Mouse (Mus musculus) neural tube, embryonic 13.5 days (tissue): ENCODE data around the gene Gm20498. TPM values are rescaled to one million over a fixed set of nuclear protein-coding genes. Genes with fewer than 3 reads are reported as not detected.
"Not testable (repeated sequence)": the region's sequence is repeated elsewhere in the genome, so short reads cannot be mapped to it uniquely, and the experiment has no call there.

Experiments used
- ATAC-seq: fragments of 200-750 bp; cut with Nextera tagmentation; 2 replicates; pipeline ENCODE4 v1.8.0; 2017; ENCODE audit warnings: low read depth, mild to moderate bottlenecking, moderate TSS enrichment, moderate library complexity
- H3K27ac ChIP-seq: fragments of 300-500 bp; sonication (generic); replicated peaks from 2 replicates; pipeline ENCODE4 v1.5.1; 2015; ENCODE audit warnings: moderate library complexity, mild to moderate bottlenecking, inconsistent platforms
- H3K27me3 ChIP-seq: fragments of 300-500 bp; sonication (generic); 2 replicates; pipeline ENCODE4 v1.6.1; 2015; ENCODE audit warnings: mild to moderate bottlenecking, inconsistent platforms
- H3K36me3 ChIP-seq: fragments of 300-500 bp; sonication (generic); 2 replicates; pipeline ENCODE4 v1.6.1; 2015; ENCODE audit warnings: mild to moderate bottlenecking, inconsistent platforms
- H3K4me1 ChIP-seq: fragments of 300-500 bp; sonication (generic); replicated peaks from 2 replicates; pipeline ENCODE4 v1.6.1; 2015; ENCODE audit warnings: inconsistent platforms
- H3K4me2 ChIP-seq: fragments of 300-500 bp; sonication (generic); 2 replicates; pipeline ENCODE4 v1.6.1; 2015; ENCODE audit warnings: inconsistent platforms, mild to moderate bottlenecking, moderate library complexity
- H3K4me3 ChIP-seq: fragments of 300-500 bp; sonication (generic); 2 replicates; pipeline ENCODE4 v1.5.1; 2015; ENCODE audit warnings: mild to moderate bottlenecking, inconsistent platforms
- H3K9ac ChIP-seq: fragments of 300-500 bp; sonication (generic); 2 replicates; pipeline ENCODE4 v1.6.1; 2015; ENCODE audit warnings: moderate library complexity, mild to moderate bottlenecking, inconsistent platforms
- H3K9me3 ChIP-seq: fragments of 300-500 bp; sonication (generic); 2 replicates; pipeline ENCODE4 v1.6.1; 2016; ENCODE audit warnings: inconsistent platforms
- WGBS: fragments of 180-500 bp; shearing (Covaris S2); methylation state at CpG from one replicate; pipeline ENCODE4 v1.1.7; 2015; 5-methylcytosine and 5-hydroxymethylcytosine counted together
- polyA plus RNA-seq: library from polyadenylated mRNA; unstranded; fragments of >200 nt; fragmentation: Nextera tagmentation; extraction: Ambion mirVana; gene quantifications from 2 replicates; pipeline ENCODE4 v1.2.1, GENCODE M21; 2015

Gene Gm20498
- polyA plus RNA-seq: 42.2 and 46.3 TPM in 2 replicates

DNA sequence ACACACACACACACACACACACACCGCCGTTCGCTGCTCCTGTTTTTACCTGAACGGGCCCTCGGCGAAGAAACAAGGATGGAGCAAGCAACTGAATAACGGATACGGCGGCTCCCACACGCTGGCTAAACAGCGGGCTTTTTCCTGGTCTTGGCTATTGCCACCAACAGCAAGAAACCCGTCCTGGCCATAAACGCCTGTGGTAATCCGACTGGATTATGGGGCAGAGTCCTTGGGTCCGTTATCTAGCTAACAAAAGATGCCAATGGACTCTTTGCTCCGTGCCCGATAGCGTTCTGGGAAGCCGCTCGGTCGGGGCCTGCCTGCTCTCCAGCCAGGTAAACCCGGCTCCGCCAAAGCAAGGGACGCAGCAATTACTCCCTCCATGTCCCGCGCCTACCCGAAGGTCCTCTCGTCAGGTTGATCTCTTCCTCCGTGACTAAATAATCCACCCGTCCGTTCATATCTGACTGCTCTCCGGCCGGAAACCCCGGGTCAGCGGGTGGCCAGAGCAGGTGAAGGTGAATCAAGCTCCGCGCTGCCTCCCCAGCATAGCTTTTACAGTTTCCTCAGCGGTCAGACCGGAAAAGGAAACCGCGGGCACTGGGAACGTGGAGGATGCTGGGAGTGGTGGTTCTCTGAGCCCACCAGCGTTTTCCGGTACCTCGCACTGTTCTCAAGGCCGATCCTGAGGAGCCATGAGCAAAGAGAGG is at the start of gene Gm20498, which contains the start of gene Synj2bp:
Gene Gm20498 (minus strand): TSS at position 590 of the 713 bp plus-strand sequence.
Gene Synj2bp (minus strand): TSS at position 596 of the 713 bp plus-strand sequence.
- peak; percentile 95 for ATAC-seq
- Histone ChIP-seq H3K4me2 (peak within 1 kb of the TSS; percentile 69), H3K27ac (peak within 1 kb of the TSS; percentile 81), H3K36me3 (no peaks in the 10 kb centered on the region), H3K4me3 (peak within 1 kb of the TSS; percentile 86), H3K4me1 (peaks cover 25% of the 10 kb centered on the region), H3K27me3 (no peaks in the 10 kb centered on the region), H3K9me3 (no peaks in the 10 kb centered on the region), H3K9ac (peak within 1 kb of the TSS; percentile 89)
- under 1% methylated on average over 46 of the region's 46 CpGs for WGBS

GRCm38 (mm10) chr12:81568374-81568773 is 35.7 kb upstream of the Gm20498 start, which contains the start of gene Adam21:
Gene Adam21, minus strand, starts transcription at chr12:81568474.
- Histone ChIP-seq H3K9ac (no peak within 1 kb of the TSS), H3K27me3 (no peaks in the 10 kb centered on the region), H3K4me2 (no peak within 1 kb of the TSS), H3K4me3 (no peak within 1 kb of the TSS), H3K4me1 (no peaks in the 10 kb centered on the region), H3K27ac (no peak within 1 kb of the TSS), H3K9me3 (no peaks in the 10 kb centered on the region), H3K36me3 (peaks cover 23% of the 10 kb centered on the region)
- WGBS: 95% methylated on average over 1 of the region's 1 CpGs
- no peak for ATAC-seq

- Histone ChIP-seq H3K4me1 (no peaks in the 10 kb centered on the region), H3K4me2 (no peak overlapping the region), H3K9ac (no peak overlapping the region), H3K36me3 (peaks cover 19% of the 10 kb centered on the region), H3K9me3 (no peaks in the 10 kb centered on the region), H3K27me3 (no peaks in the 10 kb centered on the region), H3K27ac (no peak overlapping the region), H3K4me3 (no peak overlapping the region)
- no peak for ATAC-seq
- 88% methylated on average over 5 of the region's 5 CpGs for WGBS
These were observed 35.2 kb upstream of the Gm20498 start for GRCm38 (mm10) chr12:81567931-81568330.

DNA sequence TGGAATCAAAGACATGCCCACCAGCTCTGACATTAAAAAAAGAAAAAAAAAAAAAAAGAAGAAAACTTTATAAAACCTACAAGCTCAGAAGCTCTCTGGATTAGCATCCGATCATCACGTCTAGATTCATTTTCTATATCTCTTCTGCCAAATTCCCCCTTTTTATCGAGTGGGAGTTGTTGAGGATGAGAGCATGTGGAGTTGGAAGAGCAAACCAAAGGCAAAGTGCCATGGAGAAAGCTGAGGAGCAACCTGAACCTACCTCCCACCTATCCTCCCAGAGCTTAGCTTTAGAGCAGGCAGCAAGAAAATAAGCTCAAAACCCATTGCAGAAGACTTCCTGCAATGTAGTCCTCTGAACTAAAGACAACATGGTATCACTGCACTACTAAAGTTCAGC is 31.5 kb upstream of the Gm20498 start:
- ATAC-seq: no peak
- Histone ChIP-seq H3K27ac (no peak overlapping the region), H3K4me3 (no peak overlapping the region), H3K9me3 (no peaks in the 10 kb centered on the region), H3K9ac (no peak overlapping the region), H3K4me2 (no peak overlapping the region), H3K4me1 (no peaks in the 10 kb centered on the region), H3K27me3 (no peaks in the 10 kb centered on the region), H3K36me3 (0 out of 2 replicates have a peak, but pooled peaks cover 3% of the 10 kb centered on the region)
- 98% methylated on average over 3 of the region's 3 CpGs for WGBS

DNA sequence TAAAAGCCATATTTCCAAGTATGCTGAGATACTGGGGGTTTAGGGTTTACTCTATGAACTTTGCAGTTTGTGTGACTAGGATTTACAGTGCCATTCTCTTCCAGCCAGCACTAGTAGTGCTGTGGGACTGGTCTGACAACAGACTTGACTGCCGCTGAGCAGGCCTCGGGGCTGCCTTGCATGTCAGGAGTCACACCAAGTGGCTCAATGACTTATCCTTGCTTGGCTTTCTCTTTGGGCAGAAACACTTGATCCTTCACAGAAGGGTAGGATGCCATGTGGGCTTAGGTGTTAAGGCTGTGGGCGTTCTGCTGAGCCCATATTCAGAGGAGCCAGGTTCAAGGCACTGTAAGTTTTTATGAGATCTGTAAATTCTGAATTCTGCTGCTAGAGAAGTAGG is 16.6 kb upstream of the Gm20498 start:
- H3K4me1 ChIP-seq: no peaks in the 10 kb centered on the region
- WGBS: 84% methylated on average over 3 of the region's 3 CpGs
- ATAC-seq: no peak

GRCm38 (mm10) chr12:81547163-81547562 is 14.5 kb upstream of the Gm20498 start:
- H3K27ac ChIP-seq: no peak overlapping the region
- H3K9ac ChIP-seq: no peak overlapping the region
- no peak for ATAC-seq
- H3K27me3 ChIP-seq: no peaks in the 10 kb centered on the region
- no peak overlapping the region for H3K4me3 ChIP-seq
- no peak overlapping the region for H3K4me2 ChIP-seq
- no peaks in the 10 kb centered on the region for H3K4me1 ChIP-seq
- no peaks in the 10 kb centered on the region for H3K36me3 ChIP-seq
- H3K9me3 ChIP-seq: no peaks in the 10 kb centered on the region
- 74% methylated on average over 4 of the region's 4 CpGs for WGBS

More for the DNA sequence above, 16.6 kb upstream of the Gm20498 start:
- Histone ChIP-seq H3K9ac (no peak overlapping the region), H3K36me3 (no peaks in the 10 kb centered on the region), H3K4me2 (no peak overlapping the region), H3K27ac (no peak overlapping the region), H3K4me3 (no peak overlapping the region), H3K9me3 (no peaks in the 10 kb centered on the region), H3K27me3 (no peaks in the 10 kb centered on the region)

DNA sequence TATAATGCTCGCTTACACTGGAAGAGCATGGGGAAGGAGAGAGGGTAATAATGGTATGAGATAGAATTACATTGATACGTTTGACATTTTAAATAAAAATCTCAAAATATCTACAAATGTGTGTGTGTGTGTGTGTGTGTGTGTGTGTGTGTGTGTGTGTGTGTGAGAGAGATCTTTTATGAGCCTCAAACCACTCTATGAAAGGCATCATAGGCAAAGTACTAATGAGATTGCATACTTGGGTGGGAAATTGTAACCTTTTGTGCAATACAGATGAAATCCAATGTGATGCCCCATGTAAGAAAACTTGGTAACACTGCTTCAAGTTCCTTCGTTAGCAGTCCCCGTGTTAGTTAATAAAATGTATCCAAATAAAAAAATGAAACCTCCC is 319 bp upstream of the Gm20498 start:
- Histone ChIP-seq H3K36me3 (no peaks in the 10 kb centered on the region), H3K9me3 (no peaks in the 10 kb centered on the region), H3K27me3 (no peaks in the 10 kb centered on the region), H3K9ac (peak overlapping the region; percentile 89), H3K4me1 (peaks cover 25% of the 10 kb centered on the region), H3K4me3 (peak overlapping the region; percentile 86), H3K27ac (peak overlapping the region; percentile 81), H3K4me2 (peak overlapping the region; percentile 69)
- WGBS: 43% methylated on average over 4 of the region's 4 CpGs
- peak; percentile 69 for ATAC-seq

- not testable (repeated sequence) for H3K9ac ChIP-seq, H3K27me3 ChIP-seq, ATAC-seq, H3K27ac ChIP-seq, H3K4me3 ChIP-seq, H3K36me3 ChIP-seq, H3K9me3 ChIP-seq, H3K4me2 ChIP-seq
- whole genome bisulfite sequencing: 76% methylated on average over 8 of the region's 8 CpGs
- peaks cover 25% of the 10 kb centered on the region for H3K4me1 ChIP-seq
These were observed 2.1 kb downstream of the Gm20498 start for GRCm38 (mm10) chr12:81530587-81530986.

- not testable (repeated sequence) for ATAC-seq, H3K4me2 ChIP-seq, H3K9me3 ChIP-seq, H3K27me3 ChIP-seq, H3K4me1 ChIP-seq, H3K9ac ChIP-seq, H3K27ac ChIP-seq, H3K4me3 ChIP-seq
- WGBS: 94% methylated on average over 9 of the region's 9 CpGs
- H3K36me3 ChIP-seq: peaks cover 21% of the 10 kb centered on the region
These were observed 35.8 kb downstream of the Gm20498 start for GRCm38 (mm10) chr12:81496906-81497305.

- 93% methylated on average over 5 of the region's 5 CpGs for WGBS
- H3K27me3 ChIP-seq: no peaks in the 10 kb centered on the region
- H3K9ac ChIP-seq: no peak overlapping the region
- no peak overlapping the region for H3K4me3 ChIP-seq
- no peak for ATAC-seq
- H3K4me1 ChIP-seq: 0 out of 2 replicates have a peak, but pooled peaks cover 2% of the 10 kb centered on the region
- peaks cover 9% of the 10 kb centered on the region; the same call in 1 of the 2 replicates for H3K36me3 ChIP-seq
- H3K27ac ChIP-seq: no peak overlapping the region
- no peak overlapping the region for H3K4me2 ChIP-seq
- H3K9me3 ChIP-seq: no peaks in the 10 kb centered on the region
These were observed 42.2 kb downstream of the Gm20498 start for GRCm38 (mm10) chr12:81490491-81490890.

GRCm38 (mm10) chr12:81485311-81485710 is 47.4 kb downstream of the Gm20498 start:
- 40% methylated on average over 6 of the region's 6 CpGs for WGBS

GRCm38 (mm10) chr12:81484727-81485191 is 47.9 kb downstream of the Gm20498 start, which contains the start of gene Cox16:
Gene Cox16, minus strand, starts transcription at chr12:81485127.
- under 1% methylated on average over 31 of the region's 31 CpGs for WGBS
- Histone ChIP-seq H3K36me3 (no peaks in the 10 kb centered on the region), H3K4me1 (peaks cover 14% of the 10 kb centered on the region), H3K9me3 (no peaks in the 10 kb centered on the region), H3K27me3 (no peaks in the 10 kb centered on the region), H3K9ac (peak within 1 kb of the TSS; percentile 79), H3K4me2 (peak within 1 kb of the TSS; percentile 69), H3K27ac (peak within 1 kb of the TSS; percentile 96), H3K4me3 (peak within 1 kb of the TSS; percentile 73)
- peak; percentile 99 for ATAC-seq

More at GRCm38 (mm10) chr12:81485311-81485710, 47.4 kb downstream of the Gm20498 start:
- H3K27ac ChIP-seq: peak overlapping the region; percentile 96; the same call in 1 of the 2 replicates
- H3K36me3 ChIP-seq: no peaks in the 10 kb centered on the region
- no peaks in the 10 kb centered on the region for H3K9me3 ChIP-seq
- peak overlapping the region; percentile 69 for H3K4me2 ChIP-seq
- peak overlapping the region; percentile 73 for H3K4me3 ChIP-seq
- ATAC-seq: peak; percentile 66
- peaks cover 14% of the 10 kb centered on the region for H3K4me1 ChIP-seq
- no peaks in the 10 kb centered on the region for H3K27me3 ChIP-seq
- H3K9ac ChIP-seq: peak overlapping the region; percentile 79
